Comparison of ENCODE assay signal across 25 mouse cellular contexts in the genomic region with DNA sequence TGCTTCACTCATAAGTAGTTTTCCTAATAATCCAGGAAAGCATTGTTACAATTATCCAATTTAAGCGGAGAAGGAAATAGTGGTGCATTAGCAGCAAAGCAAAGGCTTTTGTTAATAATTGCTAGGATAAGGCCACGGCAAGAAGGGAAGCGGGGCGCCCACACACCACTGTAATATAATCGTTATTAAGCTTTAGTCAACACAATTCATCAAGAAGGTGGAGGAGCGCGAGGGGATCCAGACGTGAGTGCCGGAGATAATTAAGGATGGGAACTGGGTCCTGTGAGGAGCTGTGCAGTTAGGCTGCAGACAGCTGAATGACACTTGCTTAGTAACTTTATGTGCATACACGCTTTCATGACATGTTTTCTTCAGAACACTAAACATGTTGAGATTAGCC. TPM values are rescaled to one million over a fixed set of nuclear protein-coding genes. Genes with fewer than 3 reads are reported as not detected.
DNase-seq lines count a peak whose midpoint lies in the region; ATAC-seq and TF ChIP-seq lines count a peak whose summit lies in the region.
"Had no signal": no experiment of that assay in that cellular context is flagged by ENCODE, and none has a peak within 500 bp of the region (broad histone marks: within the 10 kb centered on the region; RNA-seq: fewer than 3 reads in every experiment).

No protein-coding gene starts in this region.

- no peak overlapping the region for H3K4me2 ChIP-seq in forebrain, embryonic 16.5 days (ENCODE audit: low read length)
- no peak overlapping the region for H3K4me2 ChIP-seq in forebrain, embryonic 11.5 days (ENCODE audit: low read depth, low read length, severe bottlenecking)
- H3K4me2 ChIP-seq in stomach, embryonic 15.5 days = no peak overlapping the region
- H3K4me2 ChIP-seq in stomach, postnatal 0 days (replicated peaks; ENCODE audit: low read depth) = no peak overlapping the region
- H3K4me2 ChIP-seq in stomach, embryonic 16.5 days (ENCODE audit: low read depth, low read length) = no peak overlapping the region
- H3K4me2 ChIP-seq: embryonic facial prominence, embryonic 12.5 days had no signal

- no peaks in the 10 kb centered on the region for H3K9me3 ChIP-seq in forebrain, embryonic 16.5 days (ENCODE audit: control insufficient read depth, low read length)
- H3K9me3 ChIP-seq in forebrain, embryonic 11.5 days (ENCODE audit: control insufficient read depth, low read length) = no peaks in the 10 kb centered on the region
- no peaks in the 10 kb centered on the region for H3K9me3 ChIP-seq in stomach, embryonic 15.5 days
- no peaks in the 10 kb centered on the region for H3K9me3 ChIP-seq in stomach, postnatal 0 days (ENCODE audit: control insufficient read depth, low read length)
- no peaks in the 10 kb centered on the region for H3K9me3 ChIP-seq in stomach, embryonic 16.5 days (replicated peaks; ENCODE audit: control insufficient read depth, low read length)
- H3K9me3 ChIP-seq: embryonic facial prominence, embryonic 12.5 days; G1E; limb, embryonic 10.5 days had no signal

- ATAC-seq in forebrain, embryonic 16.5 days = peak; percentile 47
- ATAC-seq in forebrain, embryonic 11.5 days (replicated peaks; ENCODE audit: low FRiP score) = no peak
- ATAC-seq in stomach, embryonic 15.5 days (ENCODE audit: insufficient read depth, low FRiP score, low read depth) = no peak
- no peak for ATAC-seq in stomach, postnatal 0 days (ENCODE audit: low FRiP score, low TSS enrichment)
- ATAC-seq in stomach, embryonic 16.5 days (ENCODE audit: insufficient read depth, low FRiP score) = no peak
- ATAC-seq: liver, postnatal 0 days had no signal

- H3K36me3 ChIP-seq in forebrain, embryonic 16.5 days (ENCODE audit: control insufficient read depth, insufficient read depth) = no peaks in the 10 kb centered on the region; the same call in 1 of the 2 replicates
- peaks cover 3% of the 10 kb centered on the region; the same call in 1 of the 2 replicates for H3K36me3 ChIP-seq in forebrain, embryonic 11.5 days (ENCODE audit: control insufficient read depth, insufficient read depth, low read length)
- H3K36me3 ChIP-seq in stomach, embryonic 15.5 days = peaks cover 7% of the 10 kb centered on the region; the same call in 1 of the 2 replicates
- no peaks in the 10 kb centered on the region for H3K36me3 ChIP-seq in stomach, postnatal 0 days (ENCODE audit: control insufficient read depth, insufficient read depth, low read length)
- no peaks in the 10 kb centered on the region for H3K36me3 ChIP-seq in stomach, embryonic 16.5 days (ENCODE audit: control insufficient read depth, insufficient read depth, low read length)

- H3K4me1 ChIP-seq in forebrain, embryonic 16.5 days (replicated peaks; ENCODE audit: control insufficient read depth, insufficient read depth, low read length) = peaks cover 11% of the 10 kb centered on the region
- H3K4me1 ChIP-seq in forebrain, embryonic 11.5 days (replicated peaks; ENCODE audit: control insufficient read depth, insufficient read depth, low read length) = no peaks in the 10 kb centered on the region
- H3K4me1 ChIP-seq in stomach, embryonic 15.5 days = peaks cover 6% of the 10 kb centered on the region
- H3K4me1 ChIP-seq in stomach, postnatal 0 days (replicated peaks; ENCODE audit: control insufficient read depth, insufficient read depth) = no peaks in the 10 kb centered on the region
- peaks cover 4% of the 10 kb centered on the region; the same call in 1 of the 2 replicates for H3K4me1 ChIP-seq in stomach, embryonic 16.5 days (ENCODE audit: control insufficient read depth, insufficient read depth, low read length)
- H3K4me1 ChIP-seq: embryonic facial prominence, embryonic 12.5 days; limb, embryonic 10.5 days had no signal

- 22% methylated on average over 10 of the region's 10 CpGs for WGBS in forebrain, embryonic 16.5 days
- whole genome bisulfite sequencing in forebrain, embryonic 11.5 days = 61% methylated on average over 10 of the region's 10 CpGs
- WGBS in stomach, embryonic 15.5 days = 43% methylated on average over 10 of the region's 10 CpGs
- 39% methylated on average over 10 of the region's 10 CpGs for WGBS in stomach, postnatal 0 days
- 44% methylated on average over 10 of the region's 10 CpGs for WGBS in stomach, embryonic 16.5 days

- no peak for TF ChIP-seq CTCF in layer of hippocampus, adult 2 months (conservative IDR thresholded peaks at IDR 0.05)
- no peak for TF ChIP-seq CTCF in stomach, postnatal 0 days (IDR thresholded peaks at IDR 0.05; ENCODE audit: low read depth)

- no peak for DNase-seq in forebrain, embryonic 11.5 days (ENCODE audit: low spot score)
- DNase-seq in layer of hippocampus, adult 2 months (ENCODE audit: low spot score in 2 of 2) = no peak
- no peak for DNase-seq in layer of hippocampus, postnatal 25 days (ENCODE audit: extremely low spot score in 1 of 2, low spot score in 1 of 2)
- no peak for DNase-seq in stomach, postnatal 0 days (ENCODE audit: low spot score)
- no peak for DNase-seq in urinary bladder, postnatal 36 days (ENCODE audit: low spot score in 2 of 2)
- DNase-seq: adrenal gland, postnatal 25 days; cerebellum, adult 9-10 months; gastrocnemius, postnatal 14 days; heart, adult 2 months; heart, postnatal 4 days; kidney, adult 18-20 months; kidney, postnatal 36 days; layer of hippocampus, adult 9-11 months; liver, postnatal 0 days; lung, postnatal 10 days; right cerebral cortex, postnatal 4 days; thymus, postnatal 14 days had no signal

- H3K9ac ChIP-seq in forebrain, embryonic 16.5 days (replicated peaks; ENCODE audit: low read depth, low read length) = no peak overlapping the region
- H3K9ac ChIP-seq in forebrain, embryonic 11.5 days (ENCODE audit: low read length) = no peak overlapping the region
- H3K9ac ChIP-seq in stomach, embryonic 15.5 days = no peak overlapping the region
- H3K9ac ChIP-seq in stomach, postnatal 0 days (ENCODE audit: low read length) = no peak overlapping the region
- H3K9ac ChIP-seq in stomach, embryonic 16.5 days (ENCODE audit: low read length) = no peak overlapping the region
- H3K9ac ChIP-seq: embryonic facial prominence, embryonic 12.5 days; liver, postnatal 0 days had no signal

- H3K27ac ChIP-seq in forebrain, embryonic 16.5 days (ENCODE audit: low read length) = no peak overlapping the region
- no peak overlapping the region for H3K27ac ChIP-seq in forebrain, embryonic 11.5 days (ENCODE audit: low read depth, low read length)
- H3K27ac ChIP-seq in layer of hippocampus, adult 2 months = 0 out of 2 replicates have a peak overlapping the region, but pooled peaks have one; percentile 48
- peak overlapping the region; percentile 51; the same call in 1 of the 2 replicates for H3K27ac ChIP-seq in stomach, embryonic 15.5 days
- no peak overlapping the region for H3K27ac ChIP-seq in stomach, postnatal 0 days (replicated peaks)
- 0 out of 2 replicates have a peak overlapping the region, but pooled peaks have one; percentile 35 for H3K27ac ChIP-seq in stomach, embryonic 16.5 days (ENCODE audit: low read length)
- H3K27ac ChIP-seq: embryonic facial prominence, embryonic 12.5 days; heart, adult 2 months; limb, embryonic 10.5 days had no signal

- no peak overlapping the region for H3K4me3 ChIP-seq in forebrain, embryonic 16.5 days (replicated peaks; ENCODE audit: low read length)
- no peak overlapping the region for H3K4me3 ChIP-seq in forebrain, embryonic 11.5 days (ENCODE audit: low read depth, low read length)
- no peak overlapping the region for H3K4me3 ChIP-seq in layer of hippocampus, adult 2 months
- no peak overlapping the region for H3K4me3 ChIP-seq in stomach, embryonic 15.5 days (replicated peaks)
- H3K4me3 ChIP-seq in stomach, postnatal 0 days (ENCODE audit: low read depth, low read length) = no peak overlapping the region
- no peak overlapping the region for H3K4me3 ChIP-seq in stomach, embryonic 16.5 days (replicated peaks; ENCODE audit: low read length)
- H3K4me3 ChIP-seq: embryonic facial prominence, embryonic 12.5 days; erythroblast, embryonic 14.5 days; heart, adult 2 months; limb, embryonic 10.5 days had no signal

- no peak for TF ChIP-seq EP300 in stomach, postnatal 0 days (optimal IDR thresholded peaks at IDR 0.05)

- H3K27me3 ChIP-seq in forebrain, embryonic 16.5 days (replicated peaks; ENCODE audit: control insufficient read depth, insufficient read depth, low read length) = no peaks in the 10 kb centered on the region
- no peaks in the 10 kb centered on the region for H3K27me3 ChIP-seq in forebrain, embryonic 11.5 days (ENCODE audit: control insufficient read depth, insufficient read depth, low read length)
- no peaks in the 10 kb centered on the region for H3K27me3 ChIP-seq in stomach, embryonic 15.5 days (replicated peaks)
- H3K27me3 ChIP-seq in stomach, postnatal 0 days (ENCODE audit: control insufficient read depth, insufficient read depth, low read length) = no peaks in the 10 kb centered on the region
- H3K27me3 ChIP-seq in stomach, embryonic 16.5 days (ENCODE audit: control insufficient read depth, insufficient read depth, low read length) = no peaks in the 10 kb centered on the region
- H3K27me3 ChIP-seq: embryonic facial prominence, embryonic 12.5 days had no signal

RNA-seq across cellular contexts. Expression of a gene that starts 17.7 kb away (rescaled TPM):
- polyA plus RNA-seq in forebrain, embryonic 16.5 days (2015; fragmentation: Nextera tagmentation; extraction: Ambion mirVana) = 39.4 and 40.4 TPM in 2 replicates
- polyA plus RNA-seq in forebrain, embryonic 11.5 days (2014; fragmentation: Nextera tagmentation; extraction: Ambion mirVana) = 33.9 and 35.0 TPM in 2 replicates
- total RNA-seq in layer of hippocampus, adult 2 months (2021) = 10 to 100 TPM; 18.3 to 20.6 TPM
- total RNA-seq in layer of hippocampus, postnatal 25 days (2021) = 10 to 100 TPM; 22.6 to 27.0 TPM
- polyA plus RNA-seq in stomach, embryonic 15.5 days (2015; fragmentation: Nextera tagmentation; extraction: Ambion mirVana) = 20.8 and 25.9 TPM in 2 replicates
- polyA plus RNA-seq in stomach, postnatal 0 days (2015; fragmentation: Nextera tagmentation; extraction: Ambion mirVana) = 28.5 and 31.3 TPM in 2 replicates
- 25.3 and 25.6 TPM in 2 replicates for polyA plus RNA-seq in stomach, embryonic 16.5 days (2015; fragmentation: Nextera tagmentation; extraction: Ambion mirVana)

RNA-seq across cellular contexts. Expression of a gene that starts 17.8 kb away (rescaled TPM):
- 56.9 and 60.2 TPM in 2 replicates for polyA plus RNA-seq in forebrain, embryonic 16.5 days (2015; fragmentation: Nextera tagmentation; extraction: Ambion mirVana)
- polyA plus RNA-seq in forebrain, embryonic 11.5 days (2014; fragmentation: Nextera tagmentation; extraction: Ambion mirVana) = 29.8 and 30.8 TPM in 2 replicates
- total RNA-seq in layer of hippocampus, adult 2 months (2021) = 10 to 100 TPM; 86.6 to 86.7 TPM
- 100 to 1,000 TPM in 1 of 2 experiments, 10 to 100 TPM in 1; 96.4 to 102 TPM for total RNA-seq in layer of hippocampus, postnatal 25 days (2021)
- polyA plus RNA-seq in stomach, embryonic 15.5 days (2015; fragmentation: Nextera tagmentation; extraction: Ambion mirVana) = 44.1 and 46.1 TPM in 2 replicates
- polyA plus RNA-seq in stomach, postnatal 0 days (2015; fragmentation: Nextera tagmentation; extraction: Ambion mirVana) = 41.0 and 44.5 TPM in 2 replicates
- 35.7 and 36.2 TPM in 2 replicates for polyA plus RNA-seq in stomach, embryonic 16.5 days (2015; fragmentation: Nextera tagmentation; extraction: Ambion mirVana)

RNA-seq across cellular contexts. Expression of a gene that starts 55.9 kb away (rescaled TPM):
- polyA plus RNA-seq in forebrain, embryonic 16.5 days (2015; fragmentation: Nextera tagmentation; extraction: Ambion mirVana) = 11.9 and 14.9 TPM in 2 replicates
- polyA plus RNA-seq in forebrain, embryonic 11.5 days (2014; fragmentation: Nextera tagmentation; extraction: Ambion mirVana) = 55.0 and 58.5 TPM in 2 replicates
- total RNA-seq in layer of hippocampus, adult 2 months (2021) = 10 to 100 TPM; 48.4 to 50.1 TPM
- total RNA-seq in layer of hippocampus, postnatal 25 days (2021) = 10 to 100 TPM; 41.7 to 58.1 TPM
- 433 and 454 TPM in 2 replicates for polyA plus RNA-seq in stomach, embryonic 15.5 days (2015; fragmentation: Nextera tagmentation; extraction: Ambion mirVana)
- polyA plus RNA-seq in stomach, postnatal 0 days (2015; fragmentation: Nextera tagmentation; extraction: Ambion mirVana) = 1,515 and 1,656 TPM in 2 replicates
- polyA plus RNA-seq in stomach, embryonic 16.5 days (2015; fragmentation: Nextera tagmentation; extraction: Ambion mirVana) = 784 and 968 TPM in 2 replicates
- total RNA-seq: monocyte, adult 5-6 weeks had no signal

Comparison
In these comparisons a context has a peak if more than half of its experiments do, and no peak if none do; other contexts are left out.
1. H3K27ac ChIP-seq: peak in layer of hippocampus, adult 2 months (single experiment), stomach, embryonic 15.5 days (single experiment) and stomach, embryonic 16.5 days (single experiment); none in forebrain, embryonic 16.5 days (single experiment), forebrain, embryonic 11.5 days (single experiment) and stomach, postnatal 0 days (single experiment).